Mouse (Mus musculus): ENCODE data around the gene Xrcc5. TPM values are rescaled to one million over a fixed set of nuclear protein-coding genes. Genes with fewer than 3 reads are reported as not detected.

Gene Xrcc5
- polyA plus RNA-seq, 1 experiment from 2014 or later = 26.5 TPM

- H3K9me3 ChIP-seq = no peaks in the 10 kb centered on the region
- H3K4me1 ChIP-seq (replicated peaks) = no peaks in the 10 kb centered on the region
- 73% methylated on average over 4 of the region's 4 CpGs for WGBS
- no peak overlapping the region for H3K4me3 ChIP-seq
- no peak overlapping the region for H3K9ac ChIP-seq
- peaks cover 30% of the 10 kb centered on the region for H3K36me3 ChIP-seq
- no peak for ATAC-seq (ENCODE audit: low FRiP score)
- H3K4me2 ChIP-seq = no peak overlapping the region
- no peak overlapping the region for H3K27ac ChIP-seq
- H3K27me3 ChIP-seq = no peaks in the 10 kb centered on the region
Measured at GRCm38 (mm10) chr1:72293869-72294663, 13.2 kb upstream of the Xrcc5 start.

- no peak overlapping the region for H3K4me2 ChIP-seq
- 87% methylated on average over 8 of the region's 8 CpGs for WGBS
- no peak overlapping the region for H3K27ac ChIP-seq
- H3K4me3 ChIP-seq = no peak overlapping the region
- peaks cover 47% of the 10 kb centered on the region for H3K36me3 ChIP-seq
- ATAC-seq (ENCODE audit: low FRiP score) = no peak
- H3K4me1 ChIP-seq (replicated peaks) = no peaks in the 10 kb centered on the region
- no peak overlapping the region for H3K9ac ChIP-seq
- no peaks in the 10 kb centered on the region for H3K9me3 ChIP-seq
- H3K27me3 ChIP-seq = no peaks in the 10 kb centered on the region
Measured at GRCm38 (mm10) chr1:72295746-72296145, 11.5 kb upstream of the Xrcc5 start.

- no peaks in the 10 kb centered on the region for H3K27me3 ChIP-seq
- H3K4me3 ChIP-seq = no peak overlapping the region
- no peak overlapping the region for H3K4me2 ChIP-seq
- H3K9ac ChIP-seq = no peak overlapping the region
- H3K36me3 ChIP-seq = peaks cover 36% of the 10 kb centered on the region
- H3K4me1 ChIP-seq (replicated peaks) = 0 out of 2 replicates have a peak, but pooled peaks cover 5% of the 10 kb centered on the region
- 93% methylated on average over 1 of the region's 1 CpGs for WGBS
- H3K9me3 ChIP-seq = no peaks in the 10 kb centered on the region
- no peak overlapping the region for H3K27ac ChIP-seq
- no peak for ATAC-seq (ENCODE audit: low FRiP score)
Measured at GRCm38 (mm10) chr1:72301845-72302244, 5.4 kb upstream of the Xrcc5 start.

- Histone ChIP-seq H3K36me3 (peaks cover 4% of the 10 kb centered on the region; the same call in 1 of the 2 replicates), H3K4me3 (no peak overlapping the region), H3K27me3 (no peaks in the 10 kb centered on the region), H3K4me2 (peak overlapping the region; percentile 64), H3K4me1 (replicated peaks) (peaks cover 25% of the 10 kb centered on the region), H3K27ac (peak overlapping the region; percentile 62; the same call in 1 of the 2 replicates), H3K9ac (no peak overlapping the region), H3K9me3 (no peaks in the 10 kb centered on the region)
- 41% methylated on average over 3 of the region's 3 CpGs for WGBS
- ATAC-seq (ENCODE audit: low FRiP score) = no peak
Measured at GRCm38 (mm10) chr1:72306241-72306640, 980 bp upstream of the Xrcc5 start.

GRCm38 (mm10) chr1:72306679-72307181, 491 bp upstream of the Xrcc5 start:
- H3K4me1 ChIP-seq (replicated peaks) = peaks cover 25% of the 10 kb centered on the region
- peak overlapping the region; percentile 89 for H3K27ac ChIP-seq
- H3K36me3 ChIP-seq = no peaks in the 10 kb centered on the region
- H3K9me3 ChIP-seq = no peaks in the 10 kb centered on the region
- peak; percentile 90 for ATAC-seq (ENCODE audit: low FRiP score)
- peak overlapping the region; percentile 62 for H3K4me3 ChIP-seq
- 2% methylated on average over 11 of the region's 11 CpGs for WGBS
- H3K9ac ChIP-seq = peak overlapping the region; percentile 78
- peak overlapping the region; percentile 64 for H3K4me2 ChIP-seq
- no peaks in the 10 kb centered on the region for H3K27me3 ChIP-seq

GRCm38 (mm10) chr1:72308919-72309318, 1.7 kb downstream of the Xrcc5 start:
- WGBS = 73% methylated on average over 4 of the region's 4 CpGs
- no peaks in the 10 kb centered on the region for H3K9me3 ChIP-seq
- no peaks in the 10 kb centered on the region for H3K27me3 ChIP-seq
- no peak overlapping the region for H3K4me3 ChIP-seq
- no peak overlapping the region; the same call in 1 of the 2 replicates for H3K9ac ChIP-seq
- no peak overlapping the region for H3K4me2 ChIP-seq
- H3K4me1 ChIP-seq (replicated peaks) = peaks cover 25% of the 10 kb centered on the region
- ATAC-seq (ENCODE audit: low FRiP score) = no peak
- no peaks in the 10 kb centered on the region for H3K36me3 ChIP-seq
- H3K27ac ChIP-seq = no peak overlapping the region

- no peak overlapping the region for H3K27ac ChIP-seq
- ATAC-seq (ENCODE audit: low FRiP score) = no peak
- no peaks in the 10 kb centered on the region for H3K36me3 ChIP-seq
- no peaks in the 10 kb centered on the region for H3K9me3 ChIP-seq
- H3K9ac ChIP-seq = no peak overlapping the region
- WGBS = 63% methylated on average over 6 of the region's 6 CpGs
- H3K4me1 ChIP-seq (replicated peaks) = peaks cover 25% of the 10 kb centered on the region
- H3K4me3 ChIP-seq = no peak overlapping the region
- H3K4me2 ChIP-seq = no peak overlapping the region
- no peaks in the 10 kb centered on the region for H3K27me3 ChIP-seq
Measured at GRCm38 (mm10) chr1:72309744-72310424, 2.7 kb downstream of the Xrcc5 start.

- Histone ChIP-seq H3K36me3 (peaks cover 14% of the 10 kb centered on the region), H3K27ac (no peak overlapping the region), H3K4me3 (no peak overlapping the region), H3K4me2 (no peak overlapping the region), H3K9me3 (no peaks in the 10 kb centered on the region), H3K4me1 (replicated peaks) (peaks cover 20% of the 10 kb centered on the region), H3K9ac (no peak overlapping the region), H3K27me3 (no peaks in the 10 kb centered on the region)
- ATAC-seq (ENCODE audit: low FRiP score) = no peak
- 87% methylated on average over 9 of the region's 9 CpGs for WGBS
Measured at GRCm38 (mm10) chr1:72312701-72313398, 5.6 kb downstream of the Xrcc5 start.

DNA sequence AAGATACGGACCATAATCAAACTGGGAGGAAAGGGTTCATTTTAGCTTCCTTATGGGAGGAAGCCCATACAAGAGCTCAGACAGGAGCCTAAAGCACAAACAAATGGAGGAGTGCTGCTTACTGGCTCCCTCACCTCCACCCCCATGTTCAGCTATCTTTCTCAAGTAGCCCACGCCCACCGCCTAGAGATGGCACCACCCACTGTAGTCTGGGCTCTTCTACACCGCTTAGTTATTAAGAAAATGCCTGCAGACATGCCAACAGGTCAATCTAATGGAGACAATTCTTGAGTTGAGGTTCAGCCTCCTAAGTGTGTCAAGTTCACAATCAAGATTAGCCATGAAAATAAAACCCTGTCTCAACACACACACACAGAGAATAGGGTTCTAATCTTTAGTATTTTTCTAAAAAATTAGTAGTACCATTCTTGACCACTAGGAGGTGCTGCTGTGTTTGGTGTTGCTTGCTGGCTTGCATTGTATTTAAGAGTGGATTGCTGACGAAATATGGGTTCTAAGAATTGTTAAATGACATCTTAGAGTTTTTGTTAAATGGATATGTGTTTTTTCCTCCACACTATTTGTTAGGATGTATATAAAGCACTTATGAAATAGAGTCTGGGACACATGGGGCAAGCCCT, 6.3 kb downstream of the Xrcc5 start:
- Histone ChIP-seq H3K9ac (no peak overlapping the region), H3K27ac (no peak overlapping the region), H3K4me3 (no peak overlapping the region), H3K4me1 (replicated peaks) (peaks cover 13% of the 10 kb centered on the region), H3K36me3 (peaks cover 16% of the 10 kb centered on the region), H3K27me3 (no peaks in the 10 kb centered on the region), H3K9me3 (no peaks in the 10 kb centered on the region), H3K4me2 (no peak overlapping the region)
- no peak; the same call in 1 of the 2 replicates for ATAC-seq (ENCODE audit: low FRiP score)
- 78% methylated on average over 5 of the region's 5 CpGs for WGBS

DNA sequence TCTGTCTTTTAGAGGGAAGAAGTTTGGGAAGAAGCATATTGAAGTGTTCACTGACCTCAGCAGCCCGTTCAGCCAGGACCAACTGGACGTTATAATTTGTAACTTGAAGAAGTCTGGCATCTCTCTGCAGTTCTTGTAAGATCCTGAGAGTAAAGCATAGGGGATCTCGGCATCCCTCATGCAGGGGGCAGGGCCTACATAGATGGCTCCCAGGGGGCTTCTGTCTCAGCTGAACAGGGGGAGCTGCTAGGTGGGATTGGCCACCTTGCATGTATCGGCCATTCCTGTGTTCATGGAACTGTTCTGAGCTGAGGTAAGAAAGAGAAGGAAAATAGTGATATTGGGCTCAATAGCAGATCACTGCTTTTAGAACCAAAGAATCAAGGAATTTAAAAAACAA, 8.2 kb downstream of the Xrcc5 start:
- peaks cover 33% of the 10 kb centered on the region for H3K36me3 ChIP-seq
- 91% methylated on average over 4 of the region's 4 CpGs for WGBS
- ATAC-seq (ENCODE audit: low FRiP score) = no peak

GRCm38 (mm10) chr1:72316409-72316808, 9.2 kb downstream of the Xrcc5 start:
- Histone ChIP-seq H3K27me3 (no peaks in the 10 kb centered on the region), H3K4me2 (no peak overlapping the region), H3K27ac (no peak overlapping the region), H3K36me3 (peaks cover 42% of the 10 kb centered on the region), H3K9me3 (no peaks in the 10 kb centered on the region), H3K4me3 (no peak overlapping the region), H3K9ac (0 out of 2 replicates have a peak overlapping the region, but pooled peaks have one; percentile 35), H3K4me1 (replicated peaks) (no peaks in the 10 kb centered on the region)
- 70% methylated on average over 8 of the region's 8 CpGs for WGBS
- ATAC-seq (ENCODE audit: low FRiP score) = no peak

More for the DNA sequence above, 8.2 kb downstream of the Xrcc5 start:
- Histone ChIP-seq H3K27me3 (no peaks in the 10 kb centered on the region), H3K9me3 (no peaks in the 10 kb centered on the region), H3K27ac (no peak overlapping the region), H3K4me3 (no peak overlapping the region), H3K4me1 (replicated peaks) (0 out of 2 replicates have a peak, but pooled peaks cover 1% of the 10 kb centered on the region), H3K9ac (no peak overlapping the region), H3K4me2 (no peak overlapping the region)

DNA sequence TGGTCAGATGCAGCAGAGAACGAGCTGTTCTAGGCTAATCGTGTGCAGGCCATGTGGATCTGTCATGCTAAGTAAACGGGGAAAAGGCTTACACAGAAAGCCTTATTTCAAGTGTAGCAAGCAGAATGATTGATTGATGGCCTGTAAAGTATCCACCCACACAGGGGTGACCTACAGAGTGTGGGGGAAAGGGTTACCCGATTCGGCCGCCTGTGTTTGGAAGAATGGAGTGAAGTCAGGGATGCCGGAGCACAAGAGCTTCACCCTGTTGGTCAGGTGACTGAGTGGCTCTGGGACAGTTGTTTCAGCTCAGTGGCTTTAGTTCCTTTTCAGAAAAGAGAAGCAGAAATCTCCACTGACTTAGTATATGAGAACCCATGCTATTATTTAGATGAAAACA, 9.7 kb downstream of the Xrcc5 start:
- no peaks in the 10 kb centered on the region for H3K9me3 ChIP-seq
- no peak for ATAC-seq (ENCODE audit: low FRiP score)
- H3K4me1 ChIP-seq (replicated peaks) = no peaks in the 10 kb centered on the region
- WGBS = 69% methylated on average over 7 of the region's 7 CpGs
- peaks cover 42% of the 10 kb centered on the region for H3K36me3 ChIP-seq
- H3K4me2 ChIP-seq = no peak overlapping the region
- no peaks in the 10 kb centered on the region for H3K27me3 ChIP-seq
- H3K4me3 ChIP-seq = no peak overlapping the region
- no peak overlapping the region for H3K27ac ChIP-seq
- no peak overlapping the region for H3K9ac ChIP-seq

All from hindbrain, embryonic 13.5 days (tissue).